Mouse (Mus musculus) regulatory T cell (primary cell): ENCODE data around the gene Foxg1.

Experiments used
- in situ Hi-C: fragments of 300-600 bp; cut with MboI, MseI; formaldehyde crosslinking; loops from one replicate; pipeline ENCODE4 v1.15.1; 2025; ENCODE audit warnings: high pct_unique_total_duplicates

Foxg1 gene

DNA sequence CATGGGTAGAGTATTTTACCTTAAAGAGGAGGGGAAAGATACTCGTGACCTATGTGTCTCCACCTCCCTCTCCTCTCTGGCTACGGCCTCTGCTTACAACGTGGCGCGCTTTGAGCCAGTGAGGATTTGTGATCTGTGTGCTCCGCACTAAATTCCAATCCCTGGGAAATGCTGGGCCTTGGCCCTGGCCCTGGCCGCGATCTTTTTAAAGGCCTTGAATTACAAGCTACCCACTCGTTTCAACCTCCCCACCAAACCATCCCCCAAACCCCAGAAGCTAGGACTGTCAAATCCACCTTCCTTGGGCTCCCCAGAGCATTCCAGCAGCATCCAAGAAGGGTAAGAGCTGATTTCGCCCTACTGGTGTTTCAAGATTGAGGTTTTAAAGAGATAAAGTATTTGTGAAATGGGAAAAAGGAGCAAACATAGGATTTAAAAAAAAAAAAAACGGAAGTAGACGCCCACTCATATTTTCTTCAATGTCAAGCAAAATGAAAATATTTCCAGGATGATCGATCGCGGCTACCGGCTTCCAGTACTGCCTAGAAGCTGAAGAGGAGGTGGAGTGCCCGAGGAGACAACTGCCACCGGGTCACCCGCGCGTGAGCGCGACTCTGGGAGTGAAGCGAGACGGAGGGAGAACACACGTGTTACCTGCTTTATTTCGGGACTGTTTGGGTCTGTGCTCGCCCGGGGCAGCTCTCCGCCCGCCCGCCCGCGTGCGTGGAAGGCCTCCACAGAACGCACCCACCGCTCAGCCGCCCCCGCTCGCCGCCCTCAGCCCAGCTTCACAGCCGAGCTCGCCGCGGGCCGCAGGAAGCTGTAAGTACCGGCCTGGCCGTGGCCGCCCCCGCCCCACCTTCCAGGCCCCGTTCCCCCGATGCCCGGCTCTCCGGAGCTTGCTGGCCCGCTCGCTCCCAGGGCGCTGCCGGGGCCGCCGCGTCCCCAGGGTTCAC lies at the start of gene Foxg1:
Foxg1 (plus strand) TSS at position 96 of the 956 bp plus-strand sequence.
- in situ Hi-C loops = no loop called here

DNA sequence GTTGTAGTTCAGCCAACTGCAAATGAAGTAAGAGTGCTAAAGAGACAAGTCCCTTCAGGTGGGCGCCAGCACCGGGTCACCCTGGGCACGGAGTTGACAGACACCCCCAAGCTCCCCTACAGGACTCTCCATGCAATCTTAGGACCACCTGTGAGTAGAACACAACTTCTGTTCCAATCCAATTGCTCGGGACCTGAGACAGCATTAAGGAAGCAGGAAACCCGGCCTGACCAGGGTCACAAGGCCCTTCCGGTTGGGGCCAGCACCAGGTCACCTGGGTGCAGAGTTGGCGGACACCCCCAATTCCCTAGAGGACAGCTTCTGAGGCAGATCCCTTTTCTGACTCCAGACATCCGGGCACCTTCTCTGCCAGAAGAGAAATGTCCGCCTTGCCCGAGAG lies 32.8 kb upstream of the Foxg1 start:
- in situ Hi-C loops = no loop called here

DNA sequence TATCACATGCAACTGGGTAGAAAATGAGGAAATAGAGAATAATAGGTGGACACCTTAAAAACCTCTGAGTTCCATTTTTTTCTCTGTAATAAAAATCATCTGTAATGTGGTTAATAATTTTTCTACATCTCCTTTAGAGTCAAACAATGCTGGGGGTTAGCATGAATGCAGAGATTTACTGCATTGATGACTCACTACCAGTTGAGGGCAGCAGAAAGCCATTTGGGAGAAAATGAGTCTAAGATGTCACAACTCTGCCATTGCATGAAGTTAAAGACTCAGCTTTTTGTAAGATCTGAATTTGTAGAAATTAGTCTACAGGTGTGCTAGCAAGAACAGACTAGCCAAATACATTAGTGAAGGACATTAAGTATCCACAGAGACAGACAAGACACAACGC lies 13.5 kb upstream of the Foxg1 start:
- in situ Hi-C loops = no loop called here

DNA sequence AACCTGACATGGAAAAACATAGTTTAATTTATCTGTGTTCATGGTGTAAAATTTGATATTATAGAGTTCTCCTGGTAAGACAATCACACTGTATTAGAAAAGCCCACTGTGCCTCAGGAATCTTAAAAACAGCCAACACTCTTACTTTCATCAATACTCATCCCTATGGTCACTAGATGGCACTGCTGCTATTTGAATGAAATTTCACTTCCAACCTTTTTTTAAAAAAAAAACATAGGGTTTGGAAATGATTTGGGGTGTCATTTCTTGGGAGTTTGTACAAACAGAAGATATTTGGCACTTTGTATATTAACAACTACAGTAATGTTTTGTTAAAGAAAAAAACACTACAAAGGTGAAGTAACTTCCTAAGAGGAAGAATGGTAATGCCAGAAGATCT lies 10.3 kb upstream of the Foxg1 start:
- in situ Hi-C loops = no loop called here

DNA sequence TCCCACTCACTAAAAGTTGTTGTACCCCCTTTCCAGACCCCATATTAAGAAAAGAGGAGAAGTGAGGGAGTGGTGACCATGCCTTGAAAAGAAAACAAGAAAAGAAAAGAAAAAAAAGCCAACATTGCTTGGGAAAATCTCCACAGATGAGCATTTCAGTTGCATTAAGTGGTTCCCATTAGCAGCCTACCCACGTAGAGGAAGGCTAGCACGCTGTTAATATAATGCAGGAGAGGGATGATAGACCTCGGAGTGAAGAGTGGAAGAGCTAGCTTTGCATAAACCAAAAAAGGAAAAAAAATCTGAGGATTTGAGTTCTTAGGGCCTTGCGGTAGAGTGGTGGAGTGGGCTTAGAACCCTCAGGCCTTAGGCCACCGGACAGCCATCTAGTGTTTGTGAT lies 9.3 kb upstream of the Foxg1 start:
- in situ Hi-C loops = no loop called here

DNA sequence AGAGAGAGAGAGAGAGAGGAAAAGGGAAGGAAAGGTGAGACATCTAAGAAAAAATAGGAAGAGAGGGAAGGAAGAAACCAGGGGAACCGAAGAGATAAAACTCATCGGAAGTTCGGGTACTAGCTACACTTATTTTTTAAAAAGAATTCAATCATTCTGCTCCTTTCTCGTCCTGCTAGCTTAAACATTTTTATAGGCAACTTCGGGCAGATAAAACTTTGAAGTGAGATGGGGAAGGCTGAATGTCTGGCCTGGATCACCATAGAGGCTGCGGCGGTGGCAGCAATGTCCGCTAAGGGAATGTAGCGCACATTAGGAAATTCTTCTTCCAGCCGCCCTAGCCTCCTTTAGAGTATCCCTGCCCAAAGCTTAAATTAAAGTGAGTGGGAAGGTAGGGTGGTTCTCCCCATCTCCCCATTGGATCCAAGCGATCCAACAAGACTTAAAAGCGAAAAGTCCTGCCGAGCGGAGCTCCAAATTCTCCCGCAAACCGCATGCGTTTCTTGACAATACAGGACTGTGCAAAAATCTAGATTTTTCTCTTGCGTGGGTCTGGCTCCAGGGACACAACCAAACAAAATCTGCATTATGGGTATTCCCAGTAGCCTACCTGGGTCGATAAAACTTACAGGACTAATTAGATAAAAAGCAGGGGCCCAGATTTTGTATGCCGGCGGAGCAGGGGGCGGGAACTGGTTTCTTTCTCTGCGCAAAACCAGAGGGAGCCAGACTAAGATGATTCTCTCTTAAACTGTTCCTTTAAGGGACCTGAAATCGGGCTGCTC lies 8.4 kb upstream of the Foxg1 start:
- in situ Hi-C loops = no loop called here

DNA sequence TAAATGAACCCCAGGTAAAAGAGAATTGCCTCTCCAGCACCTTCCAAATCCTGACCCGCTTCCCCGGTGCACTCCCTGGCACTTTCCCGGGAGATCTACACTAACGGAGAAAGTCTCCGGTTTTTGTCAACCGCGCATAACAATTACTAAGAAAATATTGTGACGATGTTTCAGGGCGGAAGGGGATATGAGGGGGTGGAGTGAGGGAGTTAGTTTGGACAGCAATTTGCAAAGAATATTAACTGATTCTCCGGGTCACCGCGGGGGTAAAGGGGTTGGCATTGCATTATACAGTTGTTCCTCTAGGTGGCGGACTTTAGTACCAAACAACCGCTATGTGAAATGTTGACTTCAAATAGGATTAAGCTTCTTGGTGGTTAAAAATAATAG lies 7.9 kb upstream of the Foxg1 start:
- in situ Hi-C loops = no loop called here

DNA sequence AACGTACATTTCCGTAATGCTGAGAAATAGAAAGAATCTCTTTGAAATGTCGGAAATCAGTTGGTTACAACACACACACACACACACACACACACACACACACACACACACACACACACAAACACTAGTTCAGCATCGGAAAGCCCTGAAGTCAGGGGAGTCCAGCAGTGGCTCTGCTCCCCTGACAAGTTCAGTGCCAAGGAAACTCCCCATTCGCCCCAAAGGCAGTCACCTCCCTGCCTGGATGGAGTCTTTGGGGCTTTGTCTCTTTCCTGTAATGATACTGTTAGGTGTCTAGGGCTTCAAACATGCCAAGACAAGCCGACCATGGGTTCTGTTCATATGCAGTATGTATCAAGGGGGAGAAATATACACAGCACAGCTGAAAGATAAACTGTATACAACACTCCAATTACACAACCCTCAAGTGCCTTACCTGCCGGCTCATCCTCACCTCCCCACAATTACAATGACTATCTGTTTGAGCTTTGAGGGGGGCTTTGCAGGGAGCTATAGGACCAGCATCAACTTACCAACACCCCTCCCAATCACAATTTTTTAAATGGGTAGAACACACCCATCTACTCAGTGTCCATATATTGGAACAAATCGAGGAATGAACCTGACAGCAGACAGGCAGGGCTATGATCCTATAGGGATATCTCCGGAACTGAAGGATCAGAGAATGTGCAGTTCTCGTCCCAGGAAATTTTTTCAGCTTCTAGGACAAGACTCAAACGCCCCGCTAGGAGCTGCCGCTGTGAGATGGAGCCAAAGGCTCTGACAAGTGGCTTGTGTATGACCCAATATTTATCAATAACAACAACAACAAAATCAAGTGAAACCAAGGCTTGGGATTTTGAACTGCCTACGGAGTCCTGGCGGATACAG lies 6.8 kb upstream of the Foxg1 start:
- in situ Hi-C loops = no loop called here

DNA sequence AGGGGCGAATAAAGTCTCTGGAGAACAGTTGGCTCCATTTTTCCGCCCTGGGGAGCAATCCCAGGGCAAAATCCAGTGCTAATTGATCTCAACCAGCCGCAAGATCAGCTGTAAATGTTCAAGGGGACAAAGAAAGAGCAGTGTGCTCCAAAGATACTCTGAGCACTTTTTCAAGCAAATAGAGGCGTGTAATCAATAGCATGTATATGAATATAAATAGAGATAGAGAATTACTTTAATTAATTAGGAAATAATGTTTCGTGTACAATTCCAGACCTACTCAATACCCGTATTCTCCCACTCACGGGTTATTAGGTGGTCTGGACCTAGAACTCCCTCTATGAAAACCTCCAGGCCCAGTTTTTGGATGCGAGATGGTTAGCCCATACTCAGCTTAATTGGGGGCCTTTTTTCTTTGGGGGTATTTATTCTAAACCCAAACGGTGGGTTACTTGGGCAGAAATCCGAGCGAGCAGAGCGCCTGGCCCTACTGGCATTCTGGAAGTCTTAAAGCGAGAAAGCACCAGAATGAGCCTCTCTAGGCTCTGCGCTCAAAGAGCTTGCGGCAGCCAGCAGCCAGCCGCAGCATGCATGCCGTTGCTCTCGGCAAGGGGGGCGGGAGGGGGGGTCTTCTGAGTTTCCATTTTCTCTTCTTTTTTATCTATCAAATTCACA lies 6.0 kb upstream of the Foxg1 start:
- in situ Hi-C loops = no loop called here

DNA sequence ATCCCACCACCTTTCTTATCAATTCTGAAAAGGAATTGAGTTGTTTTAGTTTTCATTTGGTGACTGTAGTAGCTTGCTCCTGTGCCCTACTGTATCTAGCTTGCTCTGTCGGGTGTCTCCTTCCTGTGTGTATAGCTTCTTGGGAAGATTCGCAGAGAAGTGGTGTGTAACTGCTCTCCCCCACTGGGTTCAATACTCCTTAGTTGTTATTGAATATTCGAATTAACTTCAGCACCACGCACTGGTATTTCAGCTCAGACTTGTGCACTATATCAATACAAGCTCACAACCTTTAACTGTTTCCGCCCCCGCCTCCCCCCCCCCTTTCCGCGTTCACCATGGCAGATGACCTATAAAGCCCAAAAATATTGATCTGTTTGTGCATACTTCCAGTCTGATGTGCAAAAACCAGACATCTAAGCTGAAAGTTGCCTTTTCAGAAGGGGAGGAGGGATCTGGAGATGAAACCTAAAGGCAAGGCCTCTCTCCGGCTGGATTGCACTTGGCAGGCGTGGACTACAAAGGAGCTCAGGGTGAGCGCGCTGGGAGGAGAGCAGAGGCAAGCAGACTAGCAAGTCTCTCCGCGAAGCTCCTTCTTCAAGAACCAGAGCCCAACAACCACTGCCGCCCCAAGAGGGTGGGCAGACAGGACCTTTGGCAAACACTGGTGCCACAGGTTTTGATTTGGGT lies 5.0 kb upstream of the Foxg1 start:
- in situ Hi-C loops = no loop called here

DNA sequence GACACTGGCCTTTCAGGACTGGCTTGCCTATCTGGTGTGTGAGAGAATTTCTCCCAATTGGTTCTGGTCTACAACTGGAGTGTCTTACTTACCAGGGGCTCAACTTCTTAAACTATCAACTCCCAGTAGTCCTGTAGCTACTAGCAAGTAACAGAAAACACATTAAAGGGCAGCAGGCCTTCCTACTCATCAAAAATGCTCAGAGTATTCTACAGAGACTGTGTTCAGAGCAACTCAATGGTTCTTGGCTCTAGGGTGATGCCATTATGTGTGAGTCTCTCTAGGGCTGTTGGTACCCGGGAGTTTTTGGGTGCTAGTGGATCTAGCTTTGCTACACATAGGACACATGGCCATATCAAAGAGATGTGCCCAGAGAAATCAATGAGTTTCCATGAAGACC lies 3.5 kb upstream of the Foxg1 start:
- in situ Hi-C loops = no loop called here

DNA sequence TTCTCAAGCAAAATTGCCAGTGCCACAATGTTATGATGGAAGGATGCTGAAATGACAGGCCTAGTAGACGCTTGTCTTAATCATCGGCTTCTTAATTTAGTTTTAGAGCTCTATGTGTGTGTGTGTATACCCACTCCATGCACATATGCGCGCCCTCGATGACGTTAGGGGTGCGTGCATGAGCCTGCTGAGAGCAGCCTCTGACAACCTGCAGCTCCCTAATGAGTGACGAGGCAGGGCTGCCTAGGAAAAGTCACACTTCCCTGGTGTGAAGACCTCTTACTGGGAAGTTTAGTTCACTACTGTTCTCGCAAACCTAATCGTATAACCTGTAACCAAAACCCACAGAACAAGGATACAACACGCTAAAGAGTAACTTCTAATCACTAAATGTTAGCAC lies 3.0 kb upstream of the Foxg1 start:
- in situ Hi-C loops = no loop called here

DNA sequence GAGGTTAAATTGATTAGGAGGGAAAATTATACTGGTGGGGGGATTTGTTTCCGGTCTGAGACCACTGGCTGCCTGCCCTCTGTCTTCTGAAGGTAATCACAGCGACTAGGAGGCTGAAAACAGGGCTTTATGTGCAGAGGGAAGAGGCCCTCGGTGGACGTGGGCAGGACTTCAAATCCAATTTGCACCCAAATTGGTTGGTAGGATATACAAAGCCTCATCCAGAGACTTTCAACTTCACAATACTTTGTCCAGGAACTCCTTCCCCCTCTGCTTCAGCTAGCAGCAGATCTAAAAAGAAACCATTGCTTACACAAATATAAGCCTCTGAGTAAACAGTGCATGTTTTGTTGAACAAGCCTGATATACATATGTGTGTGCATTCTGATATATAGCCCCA lies 2.0 kb upstream of the Foxg1 start:
- in situ Hi-C loops = no loop called here

DNA sequence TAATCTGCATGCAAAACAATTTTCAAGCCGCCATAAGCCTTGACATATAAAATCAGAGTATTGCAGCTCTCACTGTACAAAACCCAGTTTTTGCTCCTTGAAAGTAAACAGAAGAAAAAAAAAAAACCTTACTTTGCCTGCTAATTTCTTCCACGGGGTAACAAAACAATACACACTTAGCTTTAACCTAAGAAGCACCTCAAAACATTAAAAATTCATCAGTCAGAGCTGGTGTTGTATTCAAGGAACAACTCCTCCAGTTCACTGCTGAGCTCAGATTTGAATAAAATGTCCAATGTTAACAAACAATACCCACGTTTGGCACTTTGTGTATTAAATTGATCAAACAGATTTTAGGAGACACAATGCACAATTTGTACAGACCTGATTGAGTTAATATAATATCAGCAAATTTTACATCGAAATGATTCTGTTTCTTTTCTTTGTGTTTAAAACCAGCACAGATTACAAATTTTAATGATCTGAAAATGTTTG lies 1.4 kb upstream of the Foxg1 start:
- in situ Hi-C loops = no loop called here

DNA sequence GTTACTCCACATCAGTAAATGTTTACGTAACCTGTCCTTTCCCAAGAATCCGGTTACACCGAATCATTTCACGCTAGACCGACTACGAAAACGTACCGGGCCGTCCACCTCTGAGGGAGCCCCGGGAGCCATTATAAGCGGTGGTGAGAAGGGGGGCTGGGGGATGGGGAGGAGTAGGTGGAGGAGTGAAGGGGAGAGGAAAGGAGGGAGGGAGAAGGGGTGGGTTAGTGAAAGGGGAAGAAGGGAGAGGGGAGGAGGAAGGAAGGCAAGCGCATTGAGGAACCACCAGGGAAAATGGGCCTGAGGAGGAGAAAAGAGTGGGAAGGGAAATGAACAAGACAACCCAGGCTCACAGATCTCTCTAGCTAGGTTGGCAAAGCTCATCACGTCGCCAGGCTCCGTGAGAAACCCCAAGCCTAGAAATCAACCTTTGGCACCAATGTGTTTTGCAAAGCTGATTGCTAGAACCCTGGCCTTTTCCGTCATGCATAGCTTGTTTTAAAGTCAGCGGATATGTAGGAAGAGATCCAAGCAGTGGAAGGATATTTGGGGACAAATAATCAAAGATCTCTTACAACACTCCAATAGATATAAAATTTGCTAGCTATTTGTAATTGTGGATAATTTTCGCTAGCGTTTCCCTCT lies 617 bp upstream of the Foxg1 start:
- in situ Hi-C loops = no loop called here

DNA sequence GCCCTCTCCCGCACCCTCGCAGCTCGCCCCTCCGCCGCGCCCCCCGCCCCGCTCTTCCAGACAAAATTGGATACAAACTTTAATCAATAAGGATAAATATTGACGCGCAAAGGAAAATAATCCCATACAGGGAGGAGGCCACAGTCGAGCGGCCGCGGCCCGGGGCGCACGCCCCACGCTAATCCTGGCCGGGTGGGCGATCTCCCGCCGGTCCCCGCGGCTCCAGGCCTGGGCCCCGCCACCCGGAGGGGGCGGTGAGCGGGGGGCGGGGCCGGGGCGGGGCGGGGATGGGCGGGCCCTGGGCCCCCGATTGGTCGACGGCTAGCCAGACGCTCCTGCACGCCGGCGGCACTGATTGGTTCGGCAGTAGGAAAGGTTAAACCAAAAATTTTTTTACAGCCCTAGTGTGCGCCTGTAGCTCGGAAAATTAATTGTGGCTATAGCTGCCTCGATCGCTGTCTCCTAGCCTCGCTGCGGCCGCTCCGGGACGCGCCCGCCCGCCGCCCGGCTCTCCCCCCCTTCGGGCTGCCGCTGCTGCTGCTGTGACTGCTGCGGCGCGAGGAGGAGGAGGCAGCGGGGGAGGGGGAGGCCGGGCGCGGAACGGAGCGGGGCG lies 1.2 kb downstream of the Foxg1 start:
- in situ Hi-C loops = no loop called here

DNA sequence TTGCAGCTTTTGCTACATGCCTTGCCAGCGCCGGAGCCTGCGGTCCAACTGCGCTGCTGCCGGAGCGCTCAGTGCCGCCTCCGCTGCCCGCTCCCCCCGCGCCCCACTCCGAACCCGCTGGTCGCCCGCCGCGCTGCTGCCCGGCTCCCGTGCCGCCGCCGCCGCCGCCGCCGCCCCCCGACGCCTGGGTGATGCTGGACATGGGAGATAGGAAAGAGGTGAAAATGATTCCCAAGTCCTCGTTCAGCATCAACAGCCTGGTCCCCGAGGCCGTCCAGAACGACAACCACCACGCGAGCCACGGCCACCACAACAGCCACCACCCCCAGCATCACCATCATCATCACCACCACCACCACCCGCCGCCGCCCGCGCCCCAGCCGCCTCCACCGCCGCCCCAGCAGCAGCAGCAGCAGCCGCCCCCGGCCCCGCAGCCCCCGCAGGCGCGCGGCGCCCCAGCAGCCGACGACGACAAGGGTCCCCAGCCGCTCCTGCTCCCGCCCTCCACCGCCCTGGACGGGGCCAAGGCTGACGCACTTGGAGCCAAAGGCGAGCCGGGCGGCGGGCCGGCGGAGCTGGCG lies 1.9 kb downstream of the Foxg1 start:
- in situ Hi-C loops = no loop called here

DNA sequence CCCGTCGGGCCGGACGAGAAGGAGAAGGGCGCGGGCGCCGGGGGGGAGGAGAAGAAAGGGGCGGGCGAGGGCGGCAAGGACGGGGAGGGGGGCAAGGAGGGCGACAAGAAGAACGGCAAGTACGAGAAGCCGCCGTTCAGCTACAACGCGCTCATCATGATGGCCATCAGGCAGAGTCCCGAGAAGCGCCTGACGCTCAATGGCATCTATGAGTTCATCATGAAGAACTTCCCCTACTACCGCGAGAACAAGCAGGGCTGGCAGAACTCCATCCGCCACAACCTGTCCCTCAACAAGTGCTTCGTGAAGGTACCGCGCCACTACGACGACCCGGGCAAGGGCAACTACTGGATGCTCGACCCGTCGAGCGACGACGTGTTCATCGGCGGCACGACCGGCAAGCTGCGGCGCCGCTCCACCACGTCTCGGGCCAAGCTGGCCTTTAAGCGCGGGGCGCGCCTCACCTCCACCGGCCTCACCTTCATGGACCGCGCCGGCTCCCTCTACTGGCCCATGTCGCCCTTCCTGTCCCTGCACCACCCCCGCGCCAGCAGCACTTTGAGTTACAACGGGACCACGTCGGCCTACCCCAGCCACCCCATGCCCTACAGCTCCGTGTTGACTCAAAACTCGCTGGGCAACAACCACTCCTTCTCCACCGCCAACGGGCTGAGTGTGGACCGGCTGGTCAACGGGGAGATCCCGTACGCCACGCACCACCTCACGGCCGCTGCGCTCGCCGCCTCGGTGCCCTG lies 2.6 kb downstream of the Foxg1 start, which contains the start of gene Gm43517:
Gm43517 (plus strand) TSS at position 299 of the 755 bp plus-strand sequence.
- in situ Hi-C loops = no loop called here
